Mouse (Mus musculus) erythroblast, embryonic 14.5 days (primary cell): Measurements from ENCODE around the gene Tcirg1.

Source experiments
- GATA1 ChIP-seq: IDR thresholded peaks from 2 replicates; pipeline ENCODE4 v1.6.1; 2012; ENCODE audit warnings: low read length, inconsistent platforms, mixed read lengths
- TAL1 ChIP-seq: IDR thresholded peaks from 3 replicates; pipeline ENCODE4 v1.6.1; 2012; ENCODE audit warnings: low read length, inconsistent platforms, mixed read lengths

DNA sequence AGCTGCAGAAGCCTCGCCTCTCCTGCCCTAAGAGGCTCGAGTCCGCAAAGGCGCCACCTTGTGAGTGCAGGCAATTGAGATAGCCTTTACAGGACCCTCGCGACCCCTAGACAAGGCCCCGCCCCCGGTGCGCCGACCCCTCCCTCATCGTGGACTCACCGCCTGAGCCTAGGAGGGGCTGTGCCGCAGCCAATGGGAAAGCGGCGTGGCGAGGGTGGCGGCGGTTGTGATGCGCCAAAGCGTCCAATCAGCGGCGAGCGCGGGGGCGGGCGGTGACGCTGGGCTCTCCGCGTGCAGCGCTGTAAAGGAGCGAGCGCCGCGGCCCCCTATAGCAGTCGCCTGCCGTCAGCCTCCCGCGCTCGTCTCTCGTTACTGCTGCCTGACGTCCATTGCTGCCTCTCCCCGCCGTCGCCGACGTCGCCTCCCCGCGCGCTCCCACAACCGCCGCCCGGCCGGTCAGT lies 55.4 kb downstream of the Tcirg1 start, which contains the start of gene Chka:
- TF ChIP-seq GATA1: no peak
- TF ChIP-seq TAL1: no peak
